Mouse (Mus musculus): ENCODE measurements at regions not wholly inside any gene's neighbourhood (a gene's known extent, or its start where the extent isn't known, plus 50 kb on each side); places are given as distances from the start of the nearest gene placed in this dataset.

DNA sequence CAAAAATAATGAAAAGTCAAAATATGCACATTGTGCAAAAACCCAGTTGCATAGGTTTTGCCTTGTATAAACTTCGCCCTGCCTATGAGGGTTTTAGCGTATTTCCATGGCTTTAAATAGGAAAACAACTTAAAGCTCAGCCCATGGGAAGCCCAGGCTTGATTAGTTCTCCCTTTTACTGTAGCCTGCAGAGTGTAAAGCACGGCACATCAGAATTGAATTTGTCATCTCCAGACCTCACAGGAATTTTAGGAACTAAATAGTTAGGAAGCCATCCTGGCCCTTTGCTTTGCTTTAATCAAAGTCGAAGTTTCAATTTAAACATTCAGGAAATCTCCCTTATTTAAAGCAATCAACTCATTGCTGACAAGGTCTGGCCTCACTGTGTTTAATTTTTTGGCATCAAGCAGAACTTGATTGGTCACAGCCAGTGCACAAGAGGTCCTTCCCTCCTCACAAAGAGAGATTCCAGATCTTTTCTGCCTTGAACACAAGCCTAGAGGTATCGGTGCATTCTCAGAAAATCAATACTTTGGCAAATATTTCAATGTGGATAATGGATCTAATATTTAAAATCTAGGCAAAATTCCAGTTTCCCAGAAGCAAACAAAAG lies 211.8 kb upstream of the Eya4 start:
- TF ChIP-seq CTCF (IDR thresholded peaks at IDR 0.05) (no peak), POLR2A (IDR thresholded peaks at IDR 0.05; ENCODE audit: insufficient read depth, low read depth, low read length) (no peak)
